Mouse (Mus musculus): ENCODE measurements around the gene Rnf138rt1. TPM values are rescaled to one million over a fixed set of nuclear protein-coding genes. Genes with fewer than 3 reads are reported as not detected.
A peak's percentile ranks its signal among the peaks of the same experiment; 100 is the strongest.

The Rnf138rt1 gene
- 5.0 and 7.5 TPM in 2 replicates for total RNA-seq (2014; rRNA removed)
- polyA plus RNA-seq (2015; fragmentation: Nextera tagmentation; extraction: Ambion mirVana) = 7.0 and 12.9 TPM in 2 replicates

GRCm38 (mm10) chrX:163760617-163761434, at the start of gene Rnf138rt1:
Gene Rnf138rt1, minus strand, starts transcription at chrX:163761329.
- peak within 1 kb of the TSS; percentile 37 for H3K4me3 ChIP-seq (ENCODE audit: low read depth, low read length)
- no peaks in the 10 kb centered on the region for H3K4me1 ChIP-seq (ENCODE audit: insufficient read depth, low read length)
- no peaks in the 10 kb centered on the region for H3K36me3 ChIP-seq (ENCODE audit: insufficient read depth, low read length)
- ATAC-seq (ENCODE audit: low FRiP score) (peak; percentile 84), DNase-seq (ENCODE audit: low spot score) (peak; percentile 71)
- 27% methylated on average over 42 of the region's 42 CpGs for WGBS
- H3K9me3 ChIP-seq (ENCODE audit: low read length) = no peaks in the 10 kb centered on the region
- peak within 1 kb of the TSS; percentile 51 for H3K4me2 ChIP-seq (ENCODE audit: low read depth, low read length, poor library complexity, severe bottlenecking)
- TF ChIP-seq CTCF (IDR thresholded peaks at IDR 0.05) = no peak
- H3K27ac ChIP-seq (ENCODE audit: low read depth, low read length) = no peak within 1 kb of the TSS
- no peaks in the 10 kb centered on the region; the same call in 1 of the 2 replicates for H3K27me3 ChIP-seq (ENCODE audit: insufficient read depth, low read length)
- H3K9ac ChIP-seq (replicated peaks; ENCODE audit: low read length, poor library complexity, severe bottlenecking) = peak within 1 kb of the TSS; percentile 44

- no peak overlapping the region for H3K9ac ChIP-seq (replicated peaks; ENCODE audit: low read length, poor library complexity, severe bottlenecking)
- 78% methylated on average over 1 of the region's 1 CpGs for WGBS
- no peaks in the 10 kb centered on the region for H3K9me3 ChIP-seq (ENCODE audit: low read length)
- no peak overlapping the region for H3K4me3 ChIP-seq (ENCODE audit: low read depth, low read length)
- no peak for TF ChIP-seq CTCF (IDR thresholded peaks at IDR 0.05)
- H3K27ac ChIP-seq (ENCODE audit: low read depth, low read length) = no peak overlapping the region
- no peaks in the 10 kb centered on the region for H3K4me1 ChIP-seq (ENCODE audit: insufficient read depth, low read length)
- ATAC-seq (ENCODE audit: low FRiP score) (peak; percentile 56; the same call in 1 of the 2 replicates), DNase-seq (ENCODE audit: low spot score) (peak; percentile 34)
- no peaks in the 10 kb centered on the region; the same call in 1 of the 2 replicates for H3K27me3 ChIP-seq (ENCODE audit: insufficient read depth, low read length)
- H3K4me2 ChIP-seq (ENCODE audit: low read depth, low read length, poor library complexity, severe bottlenecking) = no peak overlapping the region
- no peaks in the 10 kb centered on the region for H3K36me3 ChIP-seq (ENCODE audit: insufficient read depth, low read length)
Measured at GRCm38 (mm10) chrX:163807270-163807669, 46.1 kb upstream of the Rnf138rt1 start.

- H3K27ac ChIP-seq (ENCODE audit: low read depth, low read length) = no peak overlapping the region
- H3K36me3 ChIP-seq (ENCODE audit: insufficient read depth, low read length) = no peaks in the 10 kb centered on the region
- no peak overlapping the region for H3K9ac ChIP-seq (replicated peaks; ENCODE audit: low read length, poor library complexity, severe bottlenecking)
- ATAC-seq (ENCODE audit: low FRiP score) = no peak
- TF ChIP-seq CTCF (IDR thresholded peaks at IDR 0.05) = no peak
- H3K4me3 ChIP-seq (ENCODE audit: low read depth, low read length) = no peak overlapping the region
- no peak for DNase-seq (ENCODE audit: low spot score)
- peaks cover 4% of the 10 kb centered on the region; the same call in 1 of the 2 replicates for H3K27me3 ChIP-seq (ENCODE audit: insufficient read depth, low read length)
- H3K4me2 ChIP-seq (ENCODE audit: low read depth, low read length, poor library complexity, severe bottlenecking) = no peak overlapping the region
- no peaks in the 10 kb centered on the region for H3K9me3 ChIP-seq (ENCODE audit: low read length)
- H3K4me1 ChIP-seq (ENCODE audit: insufficient read depth, low read length) = no peaks in the 10 kb centered on the region
- 43% methylated on average over 3 of the region's 3 CpGs for WGBS
Measured at GRCm38 (mm10) chrX:163766290-163766689, 5.2 kb upstream of the Rnf138rt1 start.

GRCm38 (mm10) chrX:163761435-163761828, 303 bp upstream of the Rnf138rt1 start:
- H3K9me3 ChIP-seq (ENCODE audit: low read length) = no peaks in the 10 kb centered on the region
- H3K27me3 ChIP-seq (ENCODE audit: insufficient read depth, low read length) = peaks cover under 1% of the 10 kb centered on the region; the same call in 1 of the 2 replicates
- TF ChIP-seq CTCF (IDR thresholded peaks at IDR 0.05) = no peak
- H3K4me1 ChIP-seq (ENCODE audit: insufficient read depth, low read length) = no peaks in the 10 kb centered on the region
- 33% methylated on average over 10 of the region's 10 CpGs for WGBS
- DNase-seq (ENCODE audit: low spot score) (no peak), ATAC-seq (ENCODE audit: low FRiP score) (0 out of 2 replicates have a peak, but pooled peaks have one; percentile 46)
- H3K4me2 ChIP-seq (ENCODE audit: low read depth, low read length, poor library complexity, severe bottlenecking) = peak overlapping the region; percentile 51
- peak overlapping the region; percentile 37 for H3K4me3 ChIP-seq (ENCODE audit: low read depth, low read length)
- peak overlapping the region; percentile 44 for H3K9ac ChIP-seq (replicated peaks; ENCODE audit: low read length, poor library complexity, severe bottlenecking)
- no peaks in the 10 kb centered on the region for H3K36me3 ChIP-seq (ENCODE audit: insufficient read depth, low read length)
- no peak overlapping the region for H3K27ac ChIP-seq (ENCODE audit: low read depth, low read length)

DNA sequence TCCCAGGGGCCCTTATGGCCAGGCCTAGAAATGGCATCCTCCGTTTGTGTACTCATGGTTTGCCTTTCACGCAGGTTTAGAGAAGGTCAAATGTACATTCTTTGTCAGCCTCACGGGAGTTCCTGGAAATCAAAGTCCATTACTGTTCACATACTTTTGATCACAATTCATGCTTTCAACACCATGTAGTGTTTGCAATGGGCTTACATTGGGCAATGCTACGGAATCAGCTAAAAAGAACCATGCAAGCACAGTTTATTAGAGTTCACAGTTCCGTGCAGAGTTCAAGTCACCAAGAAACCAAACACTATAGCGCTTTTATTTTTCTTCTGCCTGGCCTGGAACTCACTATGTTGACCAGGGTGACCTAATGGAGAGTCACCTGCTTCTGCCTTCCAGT, 15.1 kb downstream of the Rnf138rt1 start:
- Histone ChIP-seq H3K27me3 (ENCODE audit: insufficient read depth, low read length) (peaks cover 7% of the 10 kb centered on the region; the same call in 1 of the 2 replicates), H3K9me3 (ENCODE audit: low read length) (no peaks in the 10 kb centered on the region), H3K4me2 (ENCODE audit: low read depth, low read length, poor library complexity, severe bottlenecking) (no peak overlapping the region), H3K4me3 (ENCODE audit: low read depth, low read length) (no peak overlapping the region), H3K9ac (replicated peaks; ENCODE audit: low read length, poor library complexity, severe bottlenecking) (no peak overlapping the region), H3K36me3 (ENCODE audit: insufficient read depth, low read length) (no peaks in the 10 kb centered on the region), H3K4me1 (ENCODE audit: insufficient read depth, low read length) (no peaks in the 10 kb centered on the region), H3K27ac (ENCODE audit: low read depth, low read length) (no peak overlapping the region)
- WGBS = 92% methylated on average over 6 of the region's 6 CpGs
- DNase-seq (ENCODE audit: low spot score) (no peak), ATAC-seq (ENCODE audit: low FRiP score) (no peak)
- TF ChIP-seq CTCF (IDR thresholded peaks at IDR 0.05) = no peak

DNA sequence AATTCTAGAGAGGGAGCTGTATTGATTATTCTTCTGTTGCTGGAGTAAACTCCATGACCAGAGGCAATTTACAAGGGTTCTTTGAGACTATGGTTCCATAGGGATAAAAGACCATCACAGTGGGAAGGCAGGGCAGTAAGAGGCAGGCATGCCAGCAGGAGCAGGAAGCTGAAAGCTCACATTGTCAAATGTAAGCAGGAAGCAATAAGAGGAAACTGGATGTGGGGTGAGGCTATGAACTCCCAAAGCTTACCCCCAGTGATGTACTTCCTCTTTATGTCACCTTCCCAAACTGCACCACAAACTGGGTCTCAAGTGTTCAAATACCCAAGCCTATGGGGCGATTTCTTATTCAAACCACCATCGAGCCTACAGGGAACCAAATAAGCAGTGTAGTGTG, 17.2 kb downstream of the Rnf138rt1 start:
- Histone ChIP-seq H3K36me3 (ENCODE audit: insufficient read depth, low read length) (no peaks in the 10 kb centered on the region), H3K27ac (ENCODE audit: low read depth, low read length) (no peak overlapping the region), H3K4me1 (ENCODE audit: insufficient read depth, low read length) (no peaks in the 10 kb centered on the region), H3K27me3 (ENCODE audit: insufficient read depth, low read length) (peaks cover 7% of the 10 kb centered on the region; the same call in 1 of the 2 replicates), H3K4me2 (ENCODE audit: low read depth, low read length, poor library complexity, severe bottlenecking) (no peak overlapping the region), H3K9ac (replicated peaks; ENCODE audit: low read length, poor library complexity, severe bottlenecking) (no peak overlapping the region), H3K4me3 (ENCODE audit: low read depth, low read length) (no peak overlapping the region), H3K9me3 (ENCODE audit: low read length) (no peaks in the 10 kb centered on the region)
- ATAC-seq (ENCODE audit: low FRiP score) (no peak), DNase-seq (ENCODE audit: low spot score) (no peak)
- 77% methylated on average over 2 of the region's 2 CpGs for WGBS
- TF ChIP-seq CTCF (IDR thresholded peaks at IDR 0.05) = no peak
